Mouse (Mus musculus): Measurements from ENCODE around the gene Banp.

Gene Banp

DNA sequence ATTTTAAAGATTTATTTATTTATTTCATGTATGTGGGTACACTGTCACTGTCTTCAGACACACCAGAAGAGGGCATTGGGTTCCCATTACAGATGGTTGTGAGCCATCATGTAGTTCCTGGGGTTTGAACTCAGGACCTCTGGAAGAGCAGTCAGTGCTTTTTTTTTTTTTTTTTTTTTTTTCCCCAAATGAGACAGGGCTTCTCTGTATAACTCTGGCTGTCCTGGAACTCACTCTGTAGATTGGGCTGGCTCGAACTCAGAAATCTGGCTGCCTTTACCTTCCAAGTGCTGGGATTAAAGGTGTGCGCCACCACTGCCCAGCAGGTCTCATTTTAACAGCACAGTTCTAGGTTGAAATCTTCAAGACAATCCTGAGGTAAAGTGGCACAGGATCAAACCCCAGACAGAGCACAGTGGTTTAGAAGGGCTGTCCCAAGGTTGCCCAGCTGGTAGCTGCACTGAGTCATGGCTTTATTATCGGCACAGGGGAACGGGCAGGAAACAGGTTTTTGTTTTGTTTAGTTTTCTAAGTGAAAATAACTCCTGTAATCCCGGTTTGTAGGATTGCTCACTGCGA lies at the start of gene Banp:
Gene Banp, plus strand, starts transcription at position 529 of the 579 bp plus-strand sequence.
- DNase-seq (ENCODE audit: low spot score in 2 of 2) = no peak

DNA sequence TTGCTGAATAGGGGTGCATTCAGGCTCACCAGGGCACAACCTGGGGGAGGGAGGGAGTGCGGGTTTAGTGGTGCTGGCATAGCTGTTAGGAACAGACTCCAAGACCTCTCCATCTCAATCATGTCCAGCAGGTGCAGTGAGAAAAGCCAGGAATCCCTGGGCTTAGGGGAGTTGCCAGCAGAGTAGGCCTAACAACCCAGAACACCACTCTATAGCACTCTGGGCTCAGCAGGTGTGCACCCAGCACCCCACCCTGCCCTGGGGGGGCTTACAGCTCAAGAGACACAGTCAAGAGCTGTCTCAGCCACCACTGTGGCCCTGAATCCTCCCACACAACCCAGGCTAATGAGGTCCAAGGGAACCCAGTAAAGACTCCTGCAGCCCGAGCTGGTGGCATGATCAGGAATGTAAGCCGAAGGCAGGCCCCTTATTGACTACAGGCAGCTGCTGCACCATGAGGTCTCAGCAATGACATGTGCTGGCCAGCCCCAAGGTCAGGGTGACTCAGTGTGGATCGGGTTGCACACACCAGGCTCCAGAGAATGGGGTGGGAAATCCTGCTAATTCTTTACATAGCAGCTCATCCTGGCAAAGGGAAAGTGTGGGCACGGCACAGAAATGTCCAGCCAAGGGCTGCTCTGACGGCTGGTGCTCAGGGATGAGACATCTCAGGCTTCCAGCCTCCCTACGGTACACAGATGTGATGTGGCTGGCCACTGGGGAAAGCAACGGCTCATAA lies 47.9 kb upstream of the Banp start:
- no peak for DNase-seq (ENCODE audit: low spot score in 2 of 2)

DNA sequence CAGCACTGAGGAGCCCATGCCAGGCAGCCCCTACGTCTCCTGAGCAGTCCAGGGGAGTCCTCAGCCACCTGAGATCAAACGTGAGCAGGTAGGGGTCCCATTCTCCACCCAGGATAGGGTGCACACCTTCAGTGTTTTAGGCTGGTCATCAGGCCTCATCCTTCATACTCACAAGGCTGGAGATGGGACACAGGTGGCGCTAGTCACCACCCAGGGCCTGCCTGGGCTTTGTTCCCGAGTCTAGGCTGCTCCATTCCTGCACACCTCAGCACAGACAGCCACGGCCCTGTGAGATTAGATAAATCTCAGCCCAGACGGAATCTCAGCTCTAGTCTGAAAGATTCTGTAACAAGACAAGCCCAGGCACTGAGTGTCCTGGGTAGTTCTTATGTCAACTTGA lies 45.6 kb upstream of the Banp start:
- no peak for DNase-seq (ENCODE audit: low spot score in 2 of 2)

DNA sequence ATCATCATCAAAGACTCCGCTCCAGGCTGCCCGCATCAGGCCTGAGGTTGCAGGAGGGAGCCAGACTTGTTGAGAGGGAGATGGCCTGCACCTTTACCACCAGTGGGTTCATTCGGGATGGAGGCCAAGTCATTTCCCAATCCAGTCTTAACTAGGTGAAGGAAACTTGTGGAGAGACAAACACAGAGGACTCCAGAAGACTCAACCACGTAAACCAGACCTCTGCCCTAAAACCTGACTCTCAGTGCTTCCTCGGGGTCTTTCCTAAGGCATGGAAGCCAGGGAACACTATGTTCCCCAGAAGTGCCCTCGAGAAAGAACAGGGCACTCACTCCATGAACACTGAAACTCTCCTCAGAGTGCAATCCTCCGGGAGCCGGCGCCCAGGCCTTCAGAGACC lies 44.6 kb upstream of the Banp start:
- DNase-seq (ENCODE audit: low spot score in 2 of 2) = no peak

DNA sequence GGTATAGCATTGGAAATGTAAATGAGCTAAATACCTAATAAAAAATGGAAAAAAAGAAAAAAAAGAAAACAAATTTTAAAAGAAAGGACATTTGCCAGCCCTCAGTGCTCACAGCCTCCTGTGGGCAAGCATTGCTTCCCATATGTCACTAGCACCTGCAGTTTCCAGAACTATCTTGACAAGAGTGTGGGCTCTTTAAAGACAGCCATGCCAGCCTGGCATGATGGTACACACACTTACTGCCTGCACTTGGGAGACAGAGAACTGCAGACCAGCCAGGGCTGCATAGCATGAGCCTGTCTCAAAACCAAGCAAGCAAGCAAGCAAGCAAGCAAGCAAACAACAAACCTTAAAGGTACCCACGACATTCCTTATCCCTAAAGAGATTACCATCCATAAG lies 44.1 kb upstream of the Banp start:
- no peak for DNase-seq (ENCODE audit: low spot score in 2 of 2)

DNA sequence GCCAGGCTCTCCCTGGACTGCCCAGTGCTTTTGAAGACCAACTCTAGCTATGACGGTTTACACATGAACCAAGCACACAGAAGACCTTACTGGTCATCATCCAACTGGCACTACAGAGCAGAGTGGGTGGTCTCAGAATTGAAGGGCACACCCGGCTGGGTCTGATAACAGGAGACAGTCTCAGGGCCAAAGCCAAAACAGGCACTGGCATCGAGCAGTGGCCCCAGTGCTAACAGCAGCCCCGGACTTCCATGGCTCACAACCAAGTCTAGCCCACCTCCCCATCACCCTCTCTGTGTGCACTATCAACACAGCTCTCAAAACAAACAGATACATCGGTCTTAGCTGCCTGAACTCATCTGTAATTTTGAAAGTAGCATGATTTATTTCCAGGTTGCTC lies 43.7 kb upstream of the Banp start:
- no peak for DNase-seq (ENCODE audit: low spot score in 2 of 2)

DNA sequence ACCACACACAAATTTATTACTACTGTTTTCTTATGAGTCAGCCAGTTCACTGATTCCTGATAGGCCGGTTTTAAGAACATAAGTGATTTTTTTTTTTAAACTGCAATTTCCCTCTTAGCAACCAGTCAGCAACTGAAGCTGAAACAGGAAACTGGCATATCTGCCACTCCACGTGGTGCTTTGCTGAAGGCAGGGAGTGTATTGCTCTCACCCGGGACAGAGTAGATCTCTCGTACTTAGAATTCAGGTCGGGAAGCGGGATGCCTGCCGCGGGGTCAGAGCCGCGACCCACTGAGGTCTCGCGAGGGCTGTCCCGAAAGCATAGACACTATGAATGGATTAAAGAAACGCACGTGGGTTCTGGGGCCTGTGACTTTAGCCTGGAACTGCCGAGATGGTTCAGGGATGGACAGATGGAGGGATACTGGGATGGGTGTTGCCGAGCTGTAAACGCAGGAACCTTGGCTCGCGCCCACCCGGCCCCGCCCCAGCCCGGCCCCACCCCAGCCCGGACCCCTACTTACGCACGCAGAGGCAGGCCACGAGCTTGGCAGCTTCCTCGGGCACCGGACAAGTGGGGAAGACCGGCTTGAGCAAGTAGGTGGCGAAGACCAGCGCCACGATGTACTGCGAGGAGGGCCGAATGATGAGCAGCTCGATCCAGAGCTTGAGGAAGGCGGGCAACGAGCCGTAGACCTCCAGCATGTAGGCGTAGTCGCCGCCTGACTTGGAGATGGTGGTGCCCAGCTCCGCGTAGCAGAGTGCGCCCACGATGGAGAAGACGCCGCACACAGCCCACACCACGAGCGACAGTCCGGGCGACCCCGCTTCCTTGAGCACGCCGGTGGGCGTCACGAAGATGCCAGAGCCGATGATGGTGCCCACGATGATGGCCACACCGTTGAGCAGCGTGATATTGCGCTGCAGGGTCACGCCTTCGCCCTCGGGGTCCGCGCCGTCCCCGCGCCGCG lies 42.7 kb upstream of the Banp start:
- no peak for DNase-seq (ENCODE audit: low spot score in 2 of 2)

DNA sequence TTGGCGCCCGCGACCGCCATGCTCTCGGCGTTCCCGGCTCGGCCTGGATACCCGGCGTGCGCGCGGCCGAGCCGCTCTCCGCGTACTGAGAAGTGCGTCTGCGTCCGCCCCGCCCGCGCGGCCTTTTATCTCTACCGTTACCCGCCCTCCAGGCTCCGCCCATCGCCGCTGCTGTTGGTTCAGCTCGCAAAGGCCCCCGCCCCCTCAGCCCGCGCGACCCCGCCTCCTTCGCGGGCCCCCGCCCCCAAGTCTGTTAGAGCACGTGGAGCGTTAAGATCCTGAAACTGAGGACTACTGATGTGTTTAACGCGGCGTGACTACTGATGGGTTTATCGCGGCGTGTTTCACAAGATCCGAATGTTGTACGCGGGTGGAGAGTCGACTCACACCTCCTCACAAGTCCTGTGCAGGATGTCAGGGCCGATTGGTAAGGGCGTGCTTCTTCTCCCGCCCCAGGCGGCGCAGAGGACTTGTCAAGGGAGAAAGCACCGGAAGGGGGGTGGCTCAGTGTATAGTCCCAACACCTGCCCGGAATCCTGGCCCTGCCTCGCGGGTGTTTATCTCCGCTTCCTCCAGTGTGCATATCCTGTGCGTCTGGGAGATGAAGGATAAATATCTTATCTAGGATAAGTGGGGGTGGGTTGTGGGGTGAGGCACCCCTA lies 41.8 kb upstream of the Banp start, which contains the start of gene Slc7a5:
Gene Slc7a5, minus strand, starts transcription at position 108 of the 662 bp plus-strand sequence.
- peak; percentile 96 to 98 for DNase-seq (ENCODE audit: low spot score in 2 of 2)

DNA sequence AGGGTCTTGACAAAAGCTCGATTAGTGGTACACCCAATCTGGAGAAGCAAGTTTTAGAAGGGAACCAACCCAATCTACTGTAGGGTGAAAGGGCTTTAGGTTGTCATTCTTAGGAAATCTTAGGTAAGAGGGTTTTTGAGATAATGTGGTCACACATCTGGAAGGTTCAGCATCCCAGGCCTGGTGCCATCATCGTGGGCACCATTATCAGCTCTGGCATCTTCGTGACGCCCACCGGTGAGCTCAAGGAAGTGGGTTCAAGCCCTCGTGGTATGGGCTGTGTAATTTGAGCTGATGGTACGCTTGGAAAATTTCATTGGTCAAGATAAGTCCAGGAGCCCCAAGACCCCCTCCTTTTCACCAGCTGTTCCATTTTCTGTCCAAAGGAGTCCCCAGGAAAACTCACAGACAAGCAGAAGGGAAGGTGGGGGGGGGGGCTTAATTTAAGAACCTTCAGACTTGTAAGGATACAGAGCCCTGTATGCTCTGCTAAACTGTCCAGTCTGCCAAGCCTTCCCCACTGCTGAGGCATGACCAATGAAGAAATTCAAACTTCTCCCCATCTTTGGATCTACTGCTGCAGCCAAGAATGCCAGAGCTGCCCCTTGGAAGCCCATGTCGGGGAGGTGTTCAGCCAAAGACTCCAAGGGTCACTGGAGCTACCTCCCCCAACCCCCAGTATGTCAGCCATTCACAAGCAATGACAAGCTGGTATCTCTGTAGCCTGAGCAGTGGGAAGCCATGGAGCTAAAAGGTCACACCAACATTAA lies 41.0 kb upstream of the Banp start:
- no peak for DNase-seq (ENCODE audit: low spot score in 2 of 2)

DNA sequence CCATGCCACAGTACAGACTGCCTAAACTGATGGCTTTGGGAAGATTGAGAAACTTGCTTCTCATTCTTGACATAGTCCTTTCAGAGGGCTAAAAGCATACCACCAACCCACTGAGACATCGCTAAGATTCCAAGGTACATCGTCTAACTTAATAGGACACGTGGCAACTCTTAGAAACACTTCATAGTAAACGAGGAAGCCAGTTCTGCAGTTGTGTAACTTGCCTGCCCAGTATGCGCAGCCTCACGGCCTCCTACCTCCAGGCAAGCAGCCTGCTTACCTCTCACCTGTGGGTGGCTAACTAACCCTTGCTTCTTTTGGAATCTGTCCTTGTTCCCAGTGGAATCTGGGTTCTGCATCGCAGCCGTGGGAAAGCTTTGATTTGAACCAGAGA lies 40.4 kb upstream of the Banp start:
- DNase-seq (ENCODE audit: low spot score in 2 of 2) = no peak

DNA sequence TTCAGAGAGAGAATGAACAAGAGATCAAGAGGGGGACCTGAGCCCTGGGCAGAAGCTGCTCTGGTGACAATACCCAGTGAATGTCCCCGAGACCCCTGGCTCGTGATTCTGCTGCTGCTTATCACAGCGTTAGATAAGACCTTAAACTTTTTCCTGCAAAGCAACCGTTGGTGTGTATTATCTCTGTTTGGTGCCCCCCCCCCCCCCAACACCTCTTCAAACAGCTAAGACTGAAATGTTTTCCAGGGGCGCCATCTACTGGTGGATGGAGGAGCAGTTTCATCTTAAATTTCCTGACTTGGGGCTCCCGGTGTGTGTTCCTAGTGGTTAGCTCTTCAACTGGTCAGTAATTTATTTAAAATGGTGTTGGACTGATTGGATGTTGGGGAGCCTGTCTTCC lies 39.9 kb upstream of the Banp start:
- peak; percentile 59 to 78 for DNase-seq (ENCODE audit: low spot score in 2 of 2)

DNA sequence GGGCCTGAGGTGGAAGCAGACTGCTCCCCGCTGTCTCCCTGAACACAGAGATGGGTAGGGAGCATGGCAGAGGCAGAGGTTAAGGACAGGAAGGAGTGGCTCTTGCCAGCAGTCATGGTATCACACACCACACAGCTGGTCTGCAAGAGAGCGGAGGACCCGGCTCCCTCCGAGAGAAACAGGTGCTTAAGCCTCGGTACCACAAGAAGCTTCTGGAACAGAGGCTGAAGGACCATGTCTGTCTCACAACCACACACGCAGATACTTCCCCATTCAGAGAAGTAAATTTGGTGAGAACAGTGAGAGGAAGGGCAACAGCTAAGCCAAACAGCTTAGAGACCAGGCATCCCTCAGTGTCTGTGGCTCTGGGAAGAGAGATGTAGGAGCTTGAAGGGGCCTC lies 38.1 kb upstream of the Banp start:
- no peak for DNase-seq (ENCODE audit: low spot score in 2 of 2)

DNA sequence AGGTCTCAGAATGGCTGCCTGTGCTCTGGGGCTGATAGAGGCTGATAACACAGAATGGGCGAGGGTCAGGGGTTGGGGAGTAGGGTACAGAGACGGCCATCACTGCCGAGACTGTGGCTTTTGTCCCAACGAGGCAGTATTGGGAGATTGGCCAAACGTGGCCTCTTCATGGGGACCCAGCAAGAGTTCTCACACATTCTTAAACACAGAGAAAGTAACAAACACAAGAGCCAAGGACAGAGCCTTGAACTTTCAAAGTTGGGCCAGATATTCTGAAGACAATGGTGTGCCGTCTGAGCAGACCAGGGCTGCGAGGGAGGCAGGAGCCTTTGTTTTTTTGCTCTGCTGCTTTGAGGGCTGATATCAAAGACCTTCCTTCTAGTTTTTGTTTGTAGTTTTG lies 37.6 kb upstream of the Banp start:
- no peak for DNase-seq (ENCODE audit: low spot score in 2 of 2)

DNA sequence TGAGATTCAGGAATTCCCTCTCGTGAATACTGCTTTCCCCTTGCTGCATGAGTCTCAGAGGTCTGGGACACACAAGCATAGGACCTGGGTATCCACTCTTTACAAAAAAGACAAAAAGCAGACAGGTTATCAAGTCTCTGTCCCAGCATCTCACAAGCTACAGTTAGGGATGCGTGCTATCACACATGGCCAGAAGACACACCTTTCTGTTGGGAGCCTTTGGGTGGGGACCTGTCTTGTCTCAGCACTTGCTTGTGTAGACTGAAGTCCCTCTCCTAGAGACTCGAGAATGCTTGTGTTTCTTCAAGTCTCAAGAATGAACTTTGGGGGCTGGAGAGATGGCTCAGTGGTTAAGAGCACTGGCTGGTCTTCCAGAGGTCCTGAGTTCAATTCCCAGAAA lies 36.7 kb upstream of the Banp start:
- no peak for DNase-seq (ENCODE audit: low spot score in 2 of 2)

DNA sequence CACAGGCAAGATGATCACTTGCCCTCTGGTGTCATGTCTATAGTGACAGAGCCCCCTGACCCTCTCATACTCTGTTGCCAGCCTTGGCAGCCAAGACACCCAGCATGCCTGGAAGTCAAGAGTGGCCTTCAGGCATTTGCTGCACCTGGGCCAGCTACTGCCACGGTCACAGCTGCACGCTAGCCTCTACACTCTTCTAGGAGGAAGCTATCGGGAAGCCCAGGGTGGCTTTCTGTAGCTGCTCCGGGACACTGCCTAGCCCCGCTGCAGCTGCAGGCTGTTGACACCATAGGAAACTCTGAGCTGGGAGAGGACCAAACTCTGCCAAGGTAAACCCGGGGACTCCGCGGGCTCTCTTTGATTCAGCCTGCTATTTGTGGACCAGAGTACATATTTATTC lies 36.2 kb upstream of the Banp start:
- DNase-seq (ENCODE audit: low spot score in 2 of 2) = no peak

DNA sequence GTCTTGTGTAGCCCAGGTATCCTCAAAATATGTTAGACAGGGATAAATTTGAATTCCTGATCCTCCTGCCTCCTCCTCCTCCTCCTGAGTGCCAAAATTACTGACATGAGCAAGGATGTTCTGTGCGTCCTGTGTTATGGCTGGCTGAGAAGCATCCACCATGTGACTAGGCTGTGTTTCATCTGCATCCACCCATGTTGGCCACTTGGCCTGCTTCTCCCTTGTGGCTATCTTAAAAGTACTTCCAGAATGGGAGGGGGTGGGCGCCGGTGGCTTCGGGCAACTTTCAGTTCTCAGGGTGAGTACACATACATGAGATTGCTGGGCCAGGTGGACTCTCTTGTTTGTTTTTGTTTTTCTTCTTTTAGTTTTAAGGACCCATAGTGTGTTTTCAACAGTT lies 30.4 kb upstream of the Banp start:
- DNase-seq (ENCODE audit: low spot score in 2 of 2) = no peak

DNA sequence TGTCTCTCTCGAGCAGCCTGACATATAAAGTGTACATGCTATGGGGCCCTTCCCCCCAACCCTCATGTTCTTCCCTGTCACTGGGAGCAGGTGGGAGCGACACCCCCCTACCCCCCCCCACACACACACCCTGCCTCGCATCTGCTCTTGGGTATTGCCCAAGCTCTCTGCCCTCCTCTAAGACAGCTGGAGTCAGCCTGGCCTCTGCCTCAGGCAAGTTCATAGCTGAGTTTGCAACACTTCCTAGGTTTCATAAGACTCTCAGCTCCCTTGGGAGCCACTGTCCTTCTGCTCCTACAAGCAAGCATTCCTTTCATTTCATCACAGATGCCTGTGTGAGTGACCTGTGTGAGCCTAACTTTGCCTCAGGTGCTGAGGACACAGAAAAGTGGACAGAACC lies 29.8 kb upstream of the Banp start:
- DNase-seq (ENCODE audit: low spot score in 2 of 2) = no peak

DNA sequence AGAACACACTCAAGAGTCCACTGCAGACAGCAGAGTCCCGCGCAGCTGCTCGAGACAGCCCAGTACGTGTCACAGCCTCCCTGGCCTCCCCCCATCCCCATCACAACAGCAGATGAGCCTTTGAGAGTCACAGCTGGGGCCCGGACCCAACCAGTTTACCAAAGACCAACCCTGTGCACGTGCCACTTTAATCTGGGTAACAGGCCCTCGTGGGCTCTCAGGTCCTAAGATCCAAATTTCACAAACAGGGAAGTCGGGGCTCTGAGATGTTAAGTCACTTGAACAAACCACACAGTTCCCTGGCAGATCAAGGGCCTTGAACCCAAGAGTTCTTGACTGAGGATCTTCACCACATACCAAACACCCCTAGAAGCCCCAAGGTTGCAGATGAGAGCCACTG lies 28.0 kb upstream of the Banp start:
- DNase-seq (ENCODE audit: low spot score in 2 of 2) = no peak

DNA sequence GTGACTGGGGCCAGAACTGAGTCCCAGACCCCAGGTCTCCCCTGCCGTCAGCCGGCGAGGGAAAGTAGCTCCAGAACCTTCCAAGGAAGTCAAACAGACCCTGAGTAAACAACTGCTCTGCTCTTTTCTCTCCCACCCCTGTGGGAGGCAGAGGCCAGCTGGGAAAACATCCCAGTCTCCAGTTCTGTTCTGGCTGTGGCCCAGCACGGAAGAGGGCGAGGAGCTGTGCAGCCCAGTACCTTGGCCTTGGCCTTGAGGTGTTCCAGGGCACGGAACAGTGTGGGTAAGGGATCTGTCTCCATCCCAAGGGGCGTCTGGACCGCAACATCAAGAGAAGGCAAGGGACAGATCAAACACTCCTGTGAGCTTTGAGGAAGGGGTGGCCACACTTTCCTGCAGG lies 27.4 kb upstream of the Banp start:
- peak in 1 of 2 experiments; percentile 72 for DNase-seq (ENCODE audit: low spot score in 2 of 2)

DNA sequence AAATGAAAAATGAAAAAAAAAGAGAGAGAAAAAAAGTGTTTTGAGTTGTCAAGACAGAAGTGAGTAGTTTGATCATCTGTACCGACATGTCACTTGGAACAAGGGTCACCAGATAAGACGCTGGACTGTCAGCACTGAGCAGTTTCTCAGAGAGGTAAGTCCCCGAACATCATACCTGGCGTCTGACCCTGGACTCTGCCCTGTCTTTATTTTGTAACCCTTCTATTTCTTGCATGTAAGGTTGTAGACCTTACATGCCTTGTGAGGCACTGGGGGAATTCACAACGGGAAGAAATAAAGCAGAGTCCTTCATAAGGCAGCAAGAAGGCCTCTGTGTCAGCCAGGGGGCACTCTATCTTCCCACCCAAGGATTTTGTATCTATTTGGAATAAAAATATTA lies 24.9 kb upstream of the Banp start:
- no peak for DNase-seq (ENCODE audit: low spot score in 2 of 2)

DNA sequence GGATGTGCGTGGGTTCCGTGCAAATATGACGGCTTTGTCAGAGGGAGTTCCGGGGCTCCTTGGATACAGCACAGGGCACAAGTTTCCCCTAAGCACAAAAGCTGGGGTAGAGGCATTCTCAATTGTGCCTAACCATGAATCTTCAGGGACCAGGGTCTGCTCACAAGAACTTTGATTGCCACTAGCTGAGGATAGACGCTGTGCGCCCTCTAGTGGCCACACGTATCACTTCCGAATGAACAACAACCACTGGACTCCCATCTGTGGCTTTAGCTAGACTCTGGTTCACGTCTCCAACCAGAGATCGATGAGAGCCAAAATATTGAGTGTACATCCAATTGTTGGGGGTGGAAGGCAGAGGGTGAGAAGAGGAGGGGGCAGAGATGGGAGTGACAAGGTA lies 23.9 kb upstream of the Banp start:
- peak; percentile 63 to 77 for DNase-seq (ENCODE audit: low spot score in 2 of 2)
